Mouse (Mus musculus) small intestine, adult 2 months (tissue): ENCODE measurements around the gene Ppp1r11.

ENCODE experiments used
- CTCF ChIP-seq: fragments of 200-500 bp; IDR thresholded peaks from 2 replicates; pipeline ENCODE4 v1.5.1; 2012; ENCODE audit warnings: low read depth, mild to moderate bottlenecking, control low read depth, inconsistent platforms, low read length, moderate library complexity, mixed read lengths; ENCODE audit not compliant: insufficient replicate concordance, insufficient read length; ENCODE audit errors: extremely low read depth
- POLR2A ChIP-seq: fragments of 200-500 bp; IDR thresholded peaks from 2 replicates; pipeline ENCODE4 v1.6.1; 2012; ENCODE audit warnings: low read depth, mild to moderate bottlenecking, control low read depth, inconsistent platforms, low read length, moderate library complexity

- peak; percentile 39; the same call in 1 of the 2 replicates for TF ChIP-seq POLR2A
- no peak for TF ChIP-seq CTCF
Observed at GRCm38 (mm10) chr17:36900001-36900400, 51.5 kb downstream of the Ppp1r11 start.
